30 mouse cellular contexts compared by ENCODE assay signal in genomic region chr2:144092767-144093166, GRCm38 (mm10). TPM values are rescaled to one million over a fixed set of nuclear protein-coding genes. Genes with fewer than 3 reads are reported as not detected.
"Had no signal": no experiment of that assay in that cellular context is flagged by ENCODE, and none has a peak within 500 bp of the region (broad histone marks: within the 10 kb centered on the region; RNA-seq: fewer than 3 reads in every experiment).

No protein-coding gene starts in this region.

- H3K4me3 ChIP-seq: layer of hippocampus, adult 2 months; liver, embryonic 13.5 days; midbrain, embryonic 12.5 days; midbrain, embryonic 15.5 days; neural tube, embryonic 12.5 days; neural tube, embryonic 15.5 days had no signal

- ATAC-seq: intestine, embryonic 16.5 days; midbrain, embryonic 15.5 days had no signal

- H3K27ac ChIP-seq: kidney, postnatal 0 days; layer of hippocampus, adult 2 months; liver, embryonic 13.5 days; macrophage; midbrain, embryonic 12.5 days; midbrain, embryonic 15.5 days; neural tube, embryonic 12.5 days; neural tube, embryonic 15.5 days; stomach, postnatal 0 days had no signal

- H3K9me3 ChIP-seq: liver, embryonic 13.5 days; midbrain, embryonic 12.5 days; midbrain, embryonic 15.5 days; neural tube, embryonic 12.5 days; neural tube, embryonic 15.5 days had no signal

- H3K36me3 ChIP-seq: liver, embryonic 13.5 days; midbrain, embryonic 12.5 days; midbrain, embryonic 15.5 days; neural tube, embryonic 12.5 days; neural tube, embryonic 15.5 days had no signal

- H3K27me3 ChIP-seq: liver, embryonic 13.5 days; midbrain, embryonic 12.5 days; midbrain, embryonic 15.5 days; neural tube, embryonic 12.5 days; neural tube, embryonic 15.5 days had no signal

- DNase-seq: kidney, adult 18-20 months; kidney, postnatal 25 days; layer of hippocampus, adult 9-11 months; liver, embryonic 13.5 days; lung, adult 2 months; retina, postnatal 1 day; thymus, adult 2 months; thymus, postnatal 25 days had no signal

- H3K4me1 ChIP-seq: liver, embryonic 13.5 days; neural tube, embryonic 12.5 days; neural tube, embryonic 15.5 days had no signal

RNA-seq across cellular contexts. Expression of gene Banf2, which starts 59.9 kb away (rescaled TPM):
- total RNA-seq: layer of hippocampus, adult 2 months; layer of hippocampus, postnatal 25 days; left cerebral cortex, adult 18-20 months; left cerebral cortex, postnatal 25 days; liver, adult 2 months had no signal
- polyA plus RNA-seq: intestine, embryonic 16.5 days; kidney, embryonic 14.5 days; kidney, postnatal 0 days; large intestine, adult 2 months; limb, embryonic 11.5 days; limb, embryonic 14.5 days; liver, adult 2 months; liver, embryonic 13.5 days; liver, embryonic 16.5 days; lung, adult 2 months; lung, embryonic 16.5 days; macrophage; midbrain, embryonic 12.5 days; midbrain, embryonic 15.5 days; neural tube, embryonic 12.5 days; neural tube, embryonic 15.5 days; small intestine, adult 2 months; spleen, adult 2 months; stomach, embryonic 14.5 days; stomach, postnatal 0 days; thymus, adult 2 months had no signal
